ENCODE assay signal across 14 mouse cellular contexts in genomic region chr12:117941947-117942346, GRCm38 (mm10).
DNase-seq lines count a peak whose midpoint lies in the region; ATAC-seq and TF ChIP-seq lines count a peak whose summit lies in the region.
"Had no signal": no experiment of that assay in that cellular context is flagged by ENCODE, and none has a peak within 500 bp of the region (broad histone marks: within the 10 kb centered on the region; RNA-seq: fewer than 3 reads in every experiment).

No protein-coding gene starts in this region.

- WGBS in kidney, adult 2 months: 49% methylated on average over 7 of the region's 7 CpGs
- WGBS in stomach, embryonic 15.5 days: 50% methylated on average over 7 of the region's 7 CpGs

- intact Hi-C loops in left cerebral cortex, postnatal 4 days (cut with DNase I): no loop called here
- intact Hi-C loops in heart, postnatal 14 days (cut with DNase I): no loop called here

- no peak for TF ChIP-seq CTCF in kidney, adult 2 months (conservative IDR thresholded peaks at IDR 0.05; ENCODE audit: insufficient read depth, insufficient read length, low read depth, low read length)

- H3K4me1 ChIP-seq in kidney, adult 2 months (ENCODE audit: control insufficient read depth, insufficient read depth, low read length): no peaks in the 10 kb centered on the region; the same call in 1 of the 2 replicates
- no peaks in the 10 kb centered on the region for H3K4me1 ChIP-seq in stomach, embryonic 15.5 days
- H3K4me1 ChIP-seq: hindbrain, embryonic 10.5 days had no signal

- no peaks in the 10 kb centered on the region for H3K9me3 ChIP-seq in stomach, embryonic 15.5 days
- H3K9me3 ChIP-seq: hindbrain, embryonic 10.5 days; liver, embryonic 12.5 days had no signal

- no peak overlapping the region for H3K9ac ChIP-seq in stomach, embryonic 15.5 days
- H3K9ac ChIP-seq: liver, embryonic 12.5 days had no signal

- 0 out of 2 replicates have a peak, but pooled peaks have one; percentile 31 for ATAC-seq in stomach, embryonic 15.5 days (ENCODE audit: insufficient read depth, low FRiP score, low read depth)
- no peak for ATAC-seq in megakaryocyte progenitor cell, adult 5-6 weeks (replicated peaks; ENCODE audit: poor library complexity)
- ATAC-seq: liver, embryonic 12.5 days had no signal

- H3K36me3 ChIP-seq in kidney, adult 2 months (ENCODE audit: control insufficient read depth, insufficient read depth, low read length): no peaks in the 10 kb centered on the region
- H3K36me3 ChIP-seq in stomach, embryonic 15.5 days: no peaks in the 10 kb centered on the region
- H3K36me3 ChIP-seq: hindbrain, embryonic 10.5 days; liver, embryonic 12.5 days had no signal

- TF ChIP-seq POLR2A in kidney, adult 2 months (IDR thresholded peaks at IDR 0.05; ENCODE audit: low read depth, low read length): no peak

- peak; percentile 21 for DNase-seq in left cerebral cortex, postnatal 4 days
- DNase-seq in left cerebral cortex, adult 8-10 months (ENCODE audit: low spot score in 2 of 2): no peak
- peak; percentile 18 for DNase-seq in ES-CJ7 (ENCODE audit: low read depth, low spot score)
- peak; percentile 66 for DNase-seq in kidney, adult 2 months
- no peak for DNase-seq in urinary bladder, adult 2 months (ENCODE audit: low spot score)
- DNase-seq in heart, postnatal 14 days: no peak
- DNase-seq: cerebellum, adult 2 months; gastrocnemius, adult 2 months; layer of hippocampus, adult 9-11 months had no signal

- H3K27ac ChIP-seq in kidney, adult 2 months (ENCODE audit: insufficient read depth, low read depth, low read length): 0 out of 2 replicates have a peak overlapping the region, but pooled peaks have one; percentile 9
- H3K27ac ChIP-seq in stomach, embryonic 15.5 days: no peak overlapping the region
- H3K27ac ChIP-seq: gastrocnemius, adult 2 months; hindbrain, embryonic 10.5 days; liver, embryonic 12.5 days had no signal

- H3K27me3 ChIP-seq in kidney, adult 2 months (replicated peaks; ENCODE audit: control insufficient read depth, insufficient read depth, low read length): no peaks in the 10 kb centered on the region
- H3K27me3 ChIP-seq in stomach, embryonic 15.5 days (replicated peaks): no peaks in the 10 kb centered on the region
- H3K27me3 ChIP-seq: liver, embryonic 12.5 days had no signal

- H3K4me2 ChIP-seq in stomach, embryonic 15.5 days: no peak overlapping the region
- H3K4me2 ChIP-seq: liver, embryonic 12.5 days had no signal

- H3K4me3 ChIP-seq in kidney, adult 2 months (ENCODE audit: insufficient read depth, low read depth, low read length): no peak overlapping the region
- no peak overlapping the region for H3K4me3 ChIP-seq in stomach, embryonic 15.5 days (replicated peaks)
- H3K4me3 ChIP-seq: erythroblast, embryonic 14.5 days; gastrocnemius, adult 2 months; hindbrain, embryonic 10.5 days; liver, embryonic 12.5 days had no signal

Comparison
In these comparisons a context has a peak if more than half of its experiments do, and no peak if none do; other contexts are left out.
1. DNase-seq: peak in left cerebral cortex, postnatal 4 days (single experiment), ES-CJ7 (single experiment) and kidney, adult 2 months (single experiment); none in left cerebral cortex, adult 8-10 months (0 of 2), urinary bladder, adult 2 months (single experiment) and heart, postnatal 14 days (0 of 2).